Mouse (Mus musculus): ENCODE results near the gene Svs1. TPM values are rescaled to one million over a fixed set of nuclear protein-coding genes. Genes with fewer than 3 reads are reported as not detected.

Svs1 gene
- total RNA-seq, 1 experiment from 2014 or later, result 0.21 TPM

- no peak for DNase-seq
These were observed 26.4 kb downstream of the Svs1 start for GRCm38 (mm10) chr6:49013023-49013422.

GRCm38 (mm10) chr6:49013458-49013857, 26.8 kb downstream of the Svs1 start:
- no peak for DNase-seq

- no peak for DNase-seq
These were observed 30.5 kb downstream of the Svs1 start for GRCm38 (mm10) chr6:49017150-49017549.

- no peak for DNase-seq
These were observed 32.7 kb downstream of the Svs1 start for GRCm38 (mm10) chr6:49019341-49019740.

GRCm38 (mm10) chr6:49021141-49022012, 34.7 kb downstream of the Svs1 start:
- DNase-seq, result no peak

- no peak for DNase-seq
These were observed 35.7 kb downstream of the Svs1 start for GRCm38 (mm10) chr6:49022384-49022783.

GRCm38 (mm10) chr6:49023315-49023714, 36.7 kb downstream of the Svs1 start:
- DNase-seq, result no peak

- DNase-seq, result no peak
These were observed 38.6 kb downstream of the Svs1 start for GRCm38 (mm10) chr6:49025290-49025689.

GRCm38 (mm10) chr6:49026496-49026895, 39.8 kb downstream of the Svs1 start:
- DNase-seq, result no peak

GRCm38 (mm10) chr6:49028019-49028418, 41.4 kb downstream of the Svs1 start:
- no peak for DNase-seq

GRCm38 (mm10) chr6:49028708-49029107, 42.0 kb downstream of the Svs1 start:
- DNase-seq, result no peak

GRCm38 (mm10) chr6:49031230-49031629, 44.6 kb downstream of the Svs1 start:
- no peak for DNase-seq

- DNase-seq, result no peak
These were observed 46.1 kb downstream of the Svs1 start for GRCm38 (mm10) chr6:49032783-49033182.

GRCm38 (mm10) chr6:49036275-49037267, 49.9 kb downstream of the Svs1 start, which contains the start of gene Gpnmb:
TSS of gene Gpnmb (plus strand) at chr6:49036546.
- DNase-seq, result no peak

- no peak for DNase-seq
These were observed 50.6 kb downstream of the Svs1 start for GRCm38 (mm10) chr6:49037268-49037662.

- peak; percentile 65 for DNase-seq
These were observed 53.0 kb downstream of the Svs1 start for GRCm38 (mm10) chr6:49039470-49040180.

Other genes with a start within 250 kb of the Svs1 start
- gene Gimap1, start 247.8 kb upstream of the Svs1 start, total RNA-seq (2021), result 12.9 and 15.5 TPM in 2 replicates
- 10.5 and 16.2 TPM in 2 replicates for gene Gimap5, start 240.7 kb upstream of the Svs1 start, total RNA-seq (2021)
- gene Gimap3, start 216.0 kb upstream of the Svs1 start, total RNA-seq (2021), result 2.4 and 3.5 TPM in 2 replicates
- gene Tmem176a, start 145.9 kb upstream of the Svs1 start, total RNA-seq (2021), result 210 and 286 TPM in 2 replicates
- 498 and 582 TPM in 2 replicates for gene Tmem176b, start 145.4 kb upstream of the Svs1 start, total RNA-seq (2021)
- gene Aoc1, start 114.0 kb upstream of the Svs1 start, total RNA-seq (2021), result not detected in 2 replicates
- gene 1600015I10Rik, start 57.0 kb upstream of the Svs1 start, total RNA-seq (2021), result not detected in 2 replicates
- not detected in 2 replicates for gene Doxl2, start 11.9 kb upstream of the Svs1 start, total RNA-seq (2021)
- 0.33 TPM in 1 of 2 replicates, not detected in the other for gene Gpnmb, start 49.7 kb downstream of the Svs1 start, total RNA-seq (2021)
- 29.6 and 43.0 TPM in 2 replicates for gene Malsu1, start 86.9 kb downstream of the Svs1 start, total RNA-seq (2021)
- 1.0 and 1.2 TPM in 2 replicates for gene Igf2bp3, start 228.1 kb downstream of the Svs1 start, total RNA-seq (2021)